Comparison of ENCODE assay signal across 12 mouse cellular contexts in genomic region chr17:42989981-42990380, GRCm38 (mm10). TPM values are rescaled to one million over a fixed set of nuclear protein-coding genes. Genes with fewer than 3 reads are reported as not detected.
A peak's percentile ranks its signal among the peaks of the same experiment; 100 is the strongest.
DNase-seq lines count a peak whose midpoint lies in the region; ATAC-seq and TF ChIP-seq lines count a peak whose summit lies in the region.
"Had no signal": no experiment of that assay in that cellular context is flagged by ENCODE, and none has a peak within 500 bp of the region (broad histone marks: within the 10 kb centered on the region; RNA-seq: fewer than 3 reads in every experiment).

No protein-coding gene starts in this region.

- 90% methylated on average over 4 of the region's 4 CpGs for WGBS in heart, postnatal 0 days
- 90% methylated on average over 4 of the region's 4 CpGs for WGBS in heart, embryonic 11.5 days (ENCODE audit: insufficient replicate concordance)
- WGBS in thymus, adult 2 months, result 82% methylated on average over 4 of the region's 4 CpGs

- ATAC-seq in heart, postnatal 0 days (ENCODE audit: insufficient read depth, low read depth), result no peak
- no peak for ATAC-seq in heart, embryonic 11.5 days (replicated peaks; ENCODE audit: insufficient number of reproducible peaks, low FRiP score, low TSS enrichment)
- ATAC-seq: intestine, embryonic 16.5 days had no signal

- H3K4me2 ChIP-seq in heart, postnatal 0 days (ENCODE audit: low read depth, low read length), result no peak overlapping the region
- H3K4me2 ChIP-seq in heart, embryonic 11.5 days, result no peak overlapping the region

- TF ChIP-seq EP300 in heart, postnatal 0 days (IDR thresholded peaks at IDR 0.05; ENCODE audit: low read depth), result no peak

- H3K4me1 ChIP-seq in heart, postnatal 0 days (ENCODE audit: control insufficient read depth, insufficient read depth), result no peaks in the 10 kb centered on the region
- no peaks in the 10 kb centered on the region for H3K4me1 ChIP-seq in heart, embryonic 11.5 days (ENCODE audit: control insufficient read depth, insufficient read depth, low read length)
- no peaks in the 10 kb centered on the region for H3K4me1 ChIP-seq in thymus, adult 2 months (replicated peaks; ENCODE audit: control insufficient read depth, insufficient read depth, low read length)

- TF ChIP-seq CTCF in heart, postnatal 0 days (IDR thresholded peaks at IDR 0.05; ENCODE audit: low read depth), result 0 out of 2 replicates have a peak, but pooled peaks have one; percentile 2
- TF ChIP-seq CTCF in thymus, adult 2 months (IDR thresholded peaks at IDR 0.05; ENCODE audit: borderline replicate concordance, control insufficient read depth, extremely low read depth, insufficient read depth, low read length, poor library complexity), result no peak

- no peak overlapping the region for H3K4me3 ChIP-seq in heart, postnatal 0 days (ENCODE audit: low read depth, low read length)
- no peak overlapping the region for H3K4me3 ChIP-seq in heart, embryonic 11.5 days (ENCODE audit: low read depth, low read length)
- H3K4me3 ChIP-seq in thymus, adult 2 months (ENCODE audit: control insufficient read depth, insufficient read depth, low read length), result no peak overlapping the region
- H3K4me3 ChIP-seq: myocyte had no signal

- H3K27me3 ChIP-seq in heart, postnatal 0 days (ENCODE audit: control insufficient read depth, insufficient read depth, low read length), result no peaks in the 10 kb centered on the region
- no peaks in the 10 kb centered on the region for H3K27me3 ChIP-seq in heart, embryonic 11.5 days (ENCODE audit: control insufficient read depth, insufficient read depth, low read length)
- H3K27me3 ChIP-seq in thymus, adult 2 months (ENCODE audit: control insufficient read depth, insufficient read depth, low read length), result no peaks in the 10 kb centered on the region

- no peaks in the 10 kb centered on the region for H3K36me3 ChIP-seq in heart, postnatal 0 days (replicated peaks; ENCODE audit: control insufficient read depth, insufficient read depth, low read length)
- H3K36me3 ChIP-seq in heart, embryonic 11.5 days (ENCODE audit: control insufficient read depth, insufficient read depth, low read length), result no peaks in the 10 kb centered on the region
- no peaks in the 10 kb centered on the region for H3K36me3 ChIP-seq in thymus, adult 2 months (ENCODE audit: control insufficient read depth, insufficient read depth, low read length)

- no peak for DNase-seq in heart, postnatal 0 days (ENCODE audit: low spot score)
- peak; percentile 9 for DNase-seq in thymus, adult 2 months
- DNase-seq in thymus, adult 18-20 months, result no peak
- DNase-seq in brain, adult 2 months (ENCODE audit: low read depth, low spot score), result peak; percentile 84
- peak; percentile 26 for DNase-seq in telencephalon, adult 2 months (ENCODE audit: low read depth, low spot score)
- DNase-seq in gastrocnemius, postnatal 10 days, result no peak
- DNase-seq in kidney, adult 8-10 months, result no peak
- DNase-seq: gastrocnemius, postnatal 25 days; liver had no signal

- H3K9me3 ChIP-seq in heart, postnatal 0 days (replicated peaks; ENCODE audit: control insufficient read depth, low read length), result no peaks in the 10 kb centered on the region
- H3K9me3 ChIP-seq in heart, embryonic 11.5 days (replicated peaks; ENCODE audit: control insufficient read depth, low read length), result no peaks in the 10 kb centered on the region

- no peak overlapping the region for H3K27ac ChIP-seq in heart, postnatal 0 days (ENCODE audit: low read depth)
- H3K27ac ChIP-seq in heart, embryonic 11.5 days (ENCODE audit: low read depth, low read length), result no peak overlapping the region
- no peak overlapping the region for H3K27ac ChIP-seq in thymus, adult 2 months (ENCODE audit: control insufficient read depth, insufficient read depth, low read length)

- H3K9ac ChIP-seq in heart, postnatal 0 days (replicated peaks; ENCODE audit: low read depth, low read length), result no peak overlapping the region
- H3K9ac ChIP-seq in heart, embryonic 11.5 days (ENCODE audit: low read depth, low read length), result no peak overlapping the region

- no peak for TF ChIP-seq POLR2A in thymus, adult 2 months (IDR thresholded peaks at IDR 0.05; ENCODE audit: control insufficient read depth, extremely low read depth, insufficient read depth, low read length, poor library complexity)

RNA-seq across cellular contexts. Expression of gene Tnfrsf21, which starts 26.4 kb away (rescaled TPM):
- 8.2 and 10.6 TPM in 2 replicates for total RNA-seq in heart, postnatal 0 days (2014; rRNA removed; ENCODE audit: low replicate concordance)
- 5.8 and 6.3 TPM in 2 replicates for polyA plus RNA-seq in heart, postnatal 0 days (2015; fragmentation: Nextera tagmentation; extraction: Ambion mirVana)
- polyA plus RNA-seq in heart, embryonic 11.5 days (2014; fragmentation: Nextera tagmentation; extraction: Ambion mirVana), result 11.3 and 11.8 TPM in 2 replicates
- polyA plus RNA-seq in thymus, adult 2 months (2012; rRNA removed), result 17.9 and 19.2 TPM in 2 replicates
- 10 to 100 TPM; 34.7 to 41.4 TPM for total RNA-seq in gastrocnemius, postnatal 10 days (2021)

Comparison
In these comparisons a context has a peak if more than half of its experiments do, and no peak if none do; other contexts are left out.
1. DNase-seq: peak in thymus, adult 2 months (single experiment), brain, adult 2 months (single experiment) and telencephalon, adult 2 months (single experiment); none in heart, postnatal 0 days (single experiment), thymus, adult 18-20 months (0 of 2), gastrocnemius, postnatal 10 days (single experiment) and kidney, adult 8-10 months (0 of 2).